Mouse (Mus musculus) midbrain, embryonic 14.5 days (tissue): ENCODE measurements around the gene Ccser2. TPM values are rescaled to one million over a fixed set of nuclear protein-coding genes. Genes with fewer than 3 reads are reported as not detected.

Experiments
- ATAC-seq: fragments of 200-750 bp; cut with Nextera tagmentation; 2 replicates; pipeline ENCODE4 v1.8.0; 2017; ENCODE audit warnings: moderate number of reproducible peaks, moderate library complexity; ENCODE audit not compliant: low FRiP score, low TSS enrichment
- DNase-seq: peaks from one replicate; pipeline ENCODE4 v3.0.0-alpha.2; 2015
- H3K27ac ChIP-seq: fragments of 300-500 bp; sonication (generic); replicated peaks from 2 replicates; pipeline ENCODE4 v1.5.1; 2014; ENCODE audit warnings: mild to moderate bottlenecking, low read depth, low read length, moderate library complexity
- H3K27me3 ChIP-seq: fragments of 300-500 bp; sonication (generic); 2 replicates; pipeline ENCODE4 v1.6.1; 2014; ENCODE audit warnings: low read length, control low read depth, mixed read lengths; ENCODE audit not compliant: control insufficient read depth, insufficient read depth
- H3K36me3 ChIP-seq: fragments of 300-500 bp; sonication (generic); 2 replicates; pipeline ENCODE4 v1.6.1; 2014; ENCODE audit warnings: low read length, control low read depth; ENCODE audit not compliant: control insufficient read depth, insufficient read depth
- H3K4me1 ChIP-seq: fragments of 300-500 bp; sonication (generic); 2 replicates; pipeline ENCODE4 v1.6.1; 2014; ENCODE audit warnings: mild to moderate bottlenecking, antibody characterized with exemption, low read length, control low read depth; ENCODE audit not compliant: control insufficient read depth, insufficient read depth
- H3K4me2 ChIP-seq: fragments of 300-500 bp; sonication (generic); 2 replicates; pipeline ENCODE4 v1.6.1; 2014; ENCODE audit warnings: mild to moderate bottlenecking, low read length, moderate library complexity
- H3K4me3 ChIP-seq: fragments of 300-500 bp; sonication (generic); replicated peaks from 2 replicates; pipeline ENCODE4 v1.5.1; 2014; ENCODE audit warnings: low read depth, low read length
- H3K9ac ChIP-seq: fragments of 300-500 bp; sonication (generic); replicated peaks from 2 replicates; pipeline ENCODE4 v1.6.1; 2014; ENCODE audit warnings: mild to moderate bottlenecking, low read length, moderate library complexity
- H3K9me3 ChIP-seq: fragments of 300-500 bp; sonication (generic); 2 replicates; pipeline ENCODE4 v1.6.1; 2016; ENCODE audit warnings: low read length, control low read depth, mixed read lengths; ENCODE audit not compliant: control insufficient read depth
- WGBS: fragments of 180-500 bp; shearing (Covaris S2); extraction: QIAGEN DNeasy Blood & Tissue Kit; methylation state at CpG from one replicate; pipeline ENCODE4 v1.1.7; 2014; 5-methylcytosine and 5-hydroxymethylcytosine counted together
- polyA plus RNA-seq: library from polyadenylated mRNA; unstranded; fragments of >200 nt; fragmentation: Nextera tagmentation; extraction: Ambion mirVana; gene quantifications from 2 replicates; pipeline ENCODE4 v1.2.1, GENCODE M21; 2014

The Ccser2 gene
- polyA plus RNA-seq, 1 experiment from 2014 or later, result 85.1 TPM

DNA sequence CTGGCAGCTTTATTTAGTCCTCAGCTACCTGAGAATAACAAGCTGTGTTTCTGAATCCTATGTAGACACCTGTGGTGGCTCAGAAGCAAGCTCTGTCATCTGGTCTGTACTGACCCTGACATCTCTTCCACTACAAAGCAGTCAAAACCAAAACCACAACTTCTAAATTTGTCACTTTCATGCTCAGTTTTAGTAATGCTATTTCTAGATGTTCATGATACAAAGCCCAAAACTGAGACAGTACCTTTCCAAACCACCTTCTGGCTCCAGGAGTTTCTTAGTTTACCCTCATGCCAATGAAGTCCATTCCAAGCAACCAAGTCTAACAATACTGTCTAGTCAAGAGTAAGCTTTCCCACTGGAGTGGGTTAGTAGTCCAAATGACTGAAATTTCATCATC, 36.5 kb downstream of the Ccser2 start:
- ATAC-seq, result no peak
- DNase-seq, result no peak
- H3K36me3 ChIP-seq, result peaks cover 9% of the 10 kb centered on the region; the same call in 1 of the 2 replicates
- H3K9ac ChIP-seq, result no peak overlapping the region
- no peak overlapping the region for H3K27ac ChIP-seq
- no peak overlapping the region for H3K4me3 ChIP-seq
- H3K27me3 ChIP-seq, result no peaks in the 10 kb centered on the region
- H3K9me3 ChIP-seq, result no peaks in the 10 kb centered on the region
- no peak overlapping the region for H3K4me2 ChIP-seq
- no peaks in the 10 kb centered on the region for H3K4me1 ChIP-seq

DNA sequence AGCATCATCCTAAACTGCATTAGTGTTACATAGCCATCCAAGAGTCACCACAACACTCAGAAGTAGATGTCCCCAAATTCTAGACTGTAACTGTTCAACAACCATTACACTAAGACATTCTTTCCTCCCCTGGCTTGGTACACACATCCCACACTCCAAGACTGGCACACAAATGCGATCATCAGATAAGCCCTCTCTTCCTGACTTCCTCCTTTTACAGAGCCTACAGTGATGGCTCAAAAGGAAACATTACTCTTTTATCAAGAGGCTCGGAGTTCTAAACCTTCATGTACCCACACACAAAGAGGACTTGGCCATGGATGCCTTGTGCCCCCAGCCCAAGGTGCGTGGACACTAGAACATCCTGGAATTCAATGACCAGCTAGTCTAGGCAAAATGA, 45.2 kb downstream of the Ccser2 start:
- no peak for ATAC-seq
- H3K27me3 ChIP-seq, result no peaks in the 10 kb centered on the region
- no peak overlapping the region for H3K4me2 ChIP-seq
- H3K4me3 ChIP-seq, result no peak overlapping the region
- no peak for DNase-seq
- no peak overlapping the region for H3K27ac ChIP-seq
- 95% methylated on average over 3 of the region's 3 CpGs for WGBS
- H3K9me3 ChIP-seq, result no peaks in the 10 kb centered on the region
- H3K36me3 ChIP-seq, result peaks cover 34% of the 10 kb centered on the region
- no peak overlapping the region for H3K9ac ChIP-seq
- H3K4me1 ChIP-seq, result no peaks in the 10 kb centered on the region

DNA sequence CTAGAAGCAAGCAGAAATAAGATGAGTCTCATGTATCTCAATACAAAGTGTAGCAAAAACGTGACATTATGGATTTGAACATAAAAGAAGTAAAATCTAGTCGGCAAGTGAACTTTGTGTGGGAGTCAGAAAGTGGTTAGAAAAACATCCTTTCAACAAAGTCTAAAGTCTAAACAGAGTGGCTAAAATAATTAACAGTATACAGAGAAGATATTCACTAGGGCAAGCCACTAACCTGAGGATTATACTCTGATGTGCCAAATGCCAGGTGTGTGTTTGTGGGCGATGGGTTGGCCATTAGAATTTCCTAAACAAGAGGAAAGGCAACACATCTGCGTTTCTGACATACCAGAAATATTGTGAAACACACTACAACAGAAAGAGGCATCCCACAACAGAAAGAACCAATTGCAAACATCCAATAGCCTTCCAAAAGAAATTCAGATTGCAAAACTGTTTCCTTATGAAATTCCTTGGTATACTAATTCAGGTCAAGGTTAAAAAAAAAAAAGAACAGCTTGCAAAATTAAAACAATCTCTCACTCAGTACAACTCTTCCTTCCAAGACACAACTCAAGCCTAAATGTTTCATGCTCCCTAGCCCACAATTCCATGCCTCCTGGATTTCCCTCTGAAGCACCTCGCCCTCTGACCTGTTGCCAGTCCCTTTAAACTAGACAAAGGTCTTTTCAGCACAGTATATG, 47.1 kb downstream of the Ccser2 start:
- Histone ChIP-seq H3K27ac (no peak overlapping the region), H3K36me3 (peaks cover 39% of the 10 kb centered on the region), H3K4me3 (no peak overlapping the region), H3K4me2 (no peak overlapping the region), H3K9me3 (no peaks in the 10 kb centered on the region), H3K9ac (no peak overlapping the region), H3K27me3 (no peaks in the 10 kb centered on the region), H3K4me1 (no peaks in the 10 kb centered on the region)
- DNase-seq (no peak), ATAC-seq (no peak)
- 92% methylated on average over 5 of the region's 5 CpGs for WGBS

DNA sequence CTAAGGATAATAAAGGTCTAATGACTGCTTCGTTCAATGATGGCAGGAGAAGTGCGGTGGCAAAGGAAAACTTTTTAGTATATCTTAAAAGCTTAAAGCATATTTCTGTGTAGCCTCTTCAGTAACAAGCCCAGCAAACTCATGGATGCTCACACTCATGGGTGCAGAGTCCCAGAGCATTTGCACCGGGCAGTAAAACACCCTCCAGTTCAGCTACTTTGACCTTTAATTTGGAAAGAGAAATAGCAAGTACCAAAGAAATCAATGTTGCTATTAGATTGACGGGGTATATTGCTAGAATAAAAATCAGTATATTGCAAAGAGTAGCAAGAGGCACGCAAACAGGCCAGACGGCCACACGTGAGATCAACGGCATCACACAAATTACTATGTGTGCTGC, 48.7 kb downstream of the Ccser2 start:
- no peak overlapping the region for H3K4me3 ChIP-seq
- no peak overlapping the region for H3K27ac ChIP-seq
- H3K9ac ChIP-seq, result no peak overlapping the region
- DNase-seq, result no peak
- ATAC-seq, result no peak
- no peak overlapping the region for H3K4me2 ChIP-seq
- H3K36me3 ChIP-seq, result peaks cover 30% of the 10 kb centered on the region
- H3K4me1 ChIP-seq, result no peaks in the 10 kb centered on the region
- H3K9me3 ChIP-seq, result no peaks in the 10 kb centered on the region
- no peaks in the 10 kb centered on the region for H3K27me3 ChIP-seq
- 95% methylated on average over 8 of the region's 8 CpGs for WGBS

DNA sequence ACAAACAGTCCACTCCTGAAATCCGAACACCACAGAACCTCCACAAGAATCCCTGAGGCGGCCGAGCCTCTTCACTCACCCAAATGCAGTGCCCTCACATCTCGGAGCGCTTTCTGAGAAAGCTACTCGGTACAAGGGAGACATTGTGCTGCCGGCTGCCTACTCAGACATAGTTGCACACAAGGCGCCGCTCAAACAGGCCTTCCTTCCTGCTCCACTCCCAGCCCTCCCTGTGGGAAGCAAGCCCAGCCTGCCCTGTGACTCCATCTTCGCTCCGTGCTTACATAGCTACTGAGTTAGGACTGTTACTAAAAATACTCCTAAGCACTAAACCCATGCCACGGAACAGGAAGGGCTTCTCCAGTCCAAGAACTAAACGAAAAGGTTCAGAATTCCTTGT, 49.4 kb downstream of the Ccser2 start:
- H3K4me3 ChIP-seq, result no peak overlapping the region
- DNase-seq (peak; percentile 47), ATAC-seq (no peak)
- H3K4me2 ChIP-seq, result no peak overlapping the region
- 63% methylated on average over 13 of the region's 13 CpGs for WGBS
- no peaks in the 10 kb centered on the region for H3K9me3 ChIP-seq
- H3K4me1 ChIP-seq, result no peaks in the 10 kb centered on the region
- H3K27me3 ChIP-seq, result no peaks in the 10 kb centered on the region
- H3K36me3 ChIP-seq, result peaks cover 24% of the 10 kb centered on the region; the same call in 1 of the 2 replicates
- peak overlapping the region; percentile 60 for H3K27ac ChIP-seq
- no peak overlapping the region for H3K9ac ChIP-seq

- DNase-seq, result no peak
- WGBS, result 89% methylated on average over 6 of the region's 6 CpGs
- H3K36me3 ChIP-seq, result peaks cover 8% of the 10 kb centered on the region; the same call in 1 of the 2 replicates
Observed at GRCm38 (mm10) chr14:36915203-36915602, 53.4 kb downstream of the Ccser2 start.

GRCm38 (mm10) chr14:36914473-36915005, 54.0 kb downstream of the Ccser2 start:
- 0 out of 2 replicates have a peak, but pooled peaks cover 5% of the 10 kb centered on the region for H3K36me3 ChIP-seq
- H3K4me2 ChIP-seq, result no peak overlapping the region
- DNase-seq (no peak), ATAC-seq (no peak)
- H3K9me3 ChIP-seq, result no peaks in the 10 kb centered on the region
- no peak overlapping the region for H3K27ac ChIP-seq
- no peak overlapping the region for H3K9ac ChIP-seq
- 58% methylated on average over 3 of the region's 3 CpGs for WGBS
- no peaks in the 10 kb centered on the region for H3K27me3 ChIP-seq
- H3K4me3 ChIP-seq, result no peak overlapping the region
- no peaks in the 10 kb centered on the region for H3K4me1 ChIP-seq

More at GRCm38 (mm10) chr14:36915203-36915602, 53.4 kb downstream of the Ccser2 start:
- no peaks in the 10 kb centered on the region for H3K4me1 ChIP-seq
- H3K27me3 ChIP-seq, result no peaks in the 10 kb centered on the region
- H3K9me3 ChIP-seq, result no peaks in the 10 kb centered on the region
- no peak for ATAC-seq
- no peak overlapping the region for H3K9ac ChIP-seq
- H3K27ac ChIP-seq, result no peak overlapping the region
- H3K4me3 ChIP-seq, result no peak overlapping the region
- no peak overlapping the region for H3K4me2 ChIP-seq

GRCm38 (mm10) chr14:36911738-36912137, 56.8 kb downstream of the Ccser2 start:
- DNase-seq, result no peak
- H3K36me3 ChIP-seq, result peaks cover 13% of the 10 kb centered on the region; the same call in 1 of the 2 replicates
- no peaks in the 10 kb centered on the region for H3K27me3 ChIP-seq
- no peak for ATAC-seq
- no peak overlapping the region for H3K4me2 ChIP-seq
- H3K4me1 ChIP-seq, result no peaks in the 10 kb centered on the region
- whole genome bisulfite sequencing, result 53% methylated on average over 6 of the region's 6 CpGs
- H3K9ac ChIP-seq, result no peak overlapping the region
- H3K9me3 ChIP-seq, result no peaks in the 10 kb centered on the region
- no peak overlapping the region for H3K27ac ChIP-seq
- H3K4me3 ChIP-seq, result no peak overlapping the region
